In the genomic region with DNA sequence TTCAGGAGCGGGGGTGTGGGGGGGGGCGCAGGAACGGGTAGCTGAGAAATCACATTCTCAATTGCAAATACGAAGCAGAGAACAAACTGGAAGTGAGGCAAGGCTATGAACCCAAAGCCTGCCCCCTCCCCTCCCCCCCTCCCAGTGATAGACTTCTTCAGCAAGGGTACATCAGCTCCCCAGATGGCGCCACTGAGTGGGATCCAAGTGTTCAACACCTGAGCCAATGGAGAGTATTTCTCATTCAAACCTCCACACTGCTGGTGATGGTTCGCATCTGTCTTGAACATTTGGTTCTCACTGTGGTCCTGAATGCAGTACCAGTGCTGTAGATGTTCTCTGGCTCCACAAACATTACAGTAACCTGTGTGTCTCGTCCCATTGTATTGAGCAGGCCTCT, we compare ENCODE assay signal across 19 mouse cellular contexts. TPM values are rescaled to one million over a fixed set of nuclear protein-coding genes. Genes with fewer than 3 reads are reported as not detected.
DNase-seq lines count a peak whose midpoint lies in the region; ATAC-seq and TF ChIP-seq lines count a peak whose summit lies in the region.
"Had no signal": no experiment of that assay in that cellular context is flagged by ENCODE, and none has a peak within 500 bp of the region (broad histone marks: within the 10 kb centered on the region; RNA-seq: fewer than 3 reads in every experiment).

No protein-coding gene starts in this region.

- TF ChIP-seq CTCF in layer of hippocampus, adult 2 months (conservative IDR thresholded peaks at IDR 0.05), result peak; percentile 17
- peak; percentile 26 for TF ChIP-seq CTCF in ES-Bruce4 (IDR thresholded peaks at IDR 0.05; ENCODE audit: low read depth, low read length)
- peak; percentile 7; the same call in 1 of the 2 replicates for TF ChIP-seq CTCF in brain, embryonic 14.5 days (IDR thresholded peaks at IDR 0.05; ENCODE audit: borderline replicate concordance, extremely low read depth, insufficient read depth, insufficient read length)

- no peak overlapping the region for H3K4me2 ChIP-seq in heart, embryonic 14.5 days (ENCODE audit: low read length)
- H3K4me2 ChIP-seq: forebrain, embryonic 15.5 days; limb, embryonic 15.5 days had no signal

- H3K4me3 ChIP-seq in heart, embryonic 14.5 days (ENCODE audit: control insufficient read depth in 1 of 2, insufficient read depth in 1 of 2, low read depth in 1 of 2, low read length in 2 of 2), result no peak overlapping the region
- no peak overlapping the region for H3K4me3 ChIP-seq in layer of hippocampus, adult 2 months
- no peak overlapping the region for H3K4me3 ChIP-seq in ES-Bruce4 (ENCODE audit: low read depth, low read length)
- H3K4me3 ChIP-seq: erythroblast, embryonic 14.5 days; forebrain, embryonic 15.5 days; limb, embryonic 15.5 days; midbrain, embryonic 10.5 days had no signal

- no peaks in the 10 kb centered on the region for H3K9me3 ChIP-seq in heart, embryonic 14.5 days (ENCODE audit: control insufficient read depth, low read length)
- H3K9me3 ChIP-seq in ES-Bruce4 (replicated peaks; ENCODE audit: control insufficient read depth, insufficient read depth, low read length, poor library complexity, severe bottlenecking), result no peaks in the 10 kb centered on the region
- H3K9me3 ChIP-seq: forebrain, embryonic 15.5 days; limb, embryonic 15.5 days; midbrain, embryonic 10.5 days had no signal

- no peak for ATAC-seq in heart, embryonic 14.5 days (ENCODE audit: insufficient number of reproducible peaks, insufficient read depth, low FRiP score, low read depth)
- ATAC-seq: forebrain, embryonic 15.5 days; hindbrain, embryonic 16.5 days had no signal

- no peaks in the 10 kb centered on the region for H3K27me3 ChIP-seq in heart, embryonic 14.5 days (ENCODE audit: control insufficient read depth, insufficient read depth, low read length)
- no peaks in the 10 kb centered on the region; the same call in 1 of the 2 replicates for H3K27me3 ChIP-seq in ES-Bruce4 (ENCODE audit: control insufficient read depth, insufficient read depth, low read length, poor library complexity, severe bottlenecking)
- H3K27me3 ChIP-seq: forebrain, embryonic 15.5 days had no signal

- no peak for DNase-seq in heart, adult 11 months
- DNase-seq in layer of hippocampus, adult 2 months (ENCODE audit: low spot score in 2 of 2), result no peak
- DNase-seq in layer of hippocampus, postnatal 25 days (ENCODE audit: extremely low spot score in 1 of 2, low spot score in 1 of 2), result no peak
- no peak for DNase-seq in brain, embryonic 14.5 days (ENCODE audit: low read depth)
- no peak for DNase-seq in spleen, postnatal 14 days (ENCODE audit: low spot score in 2 of 2)
- DNase-seq: adrenal gland, adult 2 months; cerebellum, adult 11 months; kidney, adult 2 months; kidney, postnatal 36 days; lung, postnatal 36 days; retina, postnatal 1 day had no signal

- no peak for TF ChIP-seq EP300 in ES-Bruce4 (IDR thresholded peaks at IDR 0.05; ENCODE audit: insufficient read depth, low read depth, low read length)

- peak overlapping the region; percentile 86 to 89; a peak in 3 of 4 replicates for H3K27ac ChIP-seq in heart, embryonic 14.5 days (replicated peaks in 1 of 2; ENCODE audit: control insufficient read depth in 1 of 2, insufficient read depth in 1 of 2, low read depth in 2 of 2, low read length in 2 of 2)
- H3K27ac ChIP-seq in layer of hippocampus, adult 2 months, result no peak overlapping the region
- no peak overlapping the region for H3K27ac ChIP-seq in ES-Bruce4 (ENCODE audit: insufficient read depth, low read length)
- H3K27ac ChIP-seq: forebrain, embryonic 15.5 days; limb, embryonic 15.5 days; midbrain, embryonic 10.5 days had no signal

- WGBS in heart, embryonic 14.5 days, result 52% methylated on average over 7 of the region's 7 CpGs

- no peak for TF ChIP-seq POLR2A in ES-Bruce4 (IDR thresholded peaks at IDR 0.05; ENCODE audit: insufficient read depth, low read length)
- no peak for TF ChIP-seq POLR2A in brain, embryonic 14.5 days (IDR thresholded peaks at IDR 0.05; ENCODE audit: borderline replicate concordance, extremely low read depth, insufficient read depth, insufficient read length, poor library complexity, severe bottlenecking)

- H3K4me1 ChIP-seq in heart, embryonic 14.5 days (ENCODE audit: control insufficient read depth in 2 of 2, insufficient read depth in 2 of 2, low read length in 2 of 2), result peaks cover 57 to 70% of the 10 kb centered on the region in 2 experiments
- peaks cover 4% of the 10 kb centered on the region for H3K4me1 ChIP-seq in ES-Bruce4 (ENCODE audit: control insufficient read depth, insufficient read depth, low read length)

- H3K9ac ChIP-seq in heart, embryonic 14.5 days (ENCODE audit: low read length), result no peak overlapping the region
- no peak overlapping the region for H3K9ac ChIP-seq in ES-Bruce4 (ENCODE audit: low read depth, poor library complexity, severe bottlenecking)
- H3K9ac ChIP-seq: forebrain, embryonic 15.5 days; limb, embryonic 15.5 days had no signal

- no peaks in the 10 kb centered on the region for H3K36me3 ChIP-seq in heart, embryonic 14.5 days (ENCODE audit: control insufficient read depth, insufficient read depth, low read length)
- no peaks in the 10 kb centered on the region for H3K36me3 ChIP-seq in ES-Bruce4 (ENCODE audit: control insufficient read depth, insufficient read depth, low read length, poor library complexity, severe bottlenecking)
- H3K36me3 ChIP-seq: forebrain, embryonic 15.5 days; limb, embryonic 15.5 days; midbrain, embryonic 10.5 days had no signal

RNA-seq across cellular contexts. Expression of gene Cdh13, which starts 6.0 kb away (rescaled TPM):
- polyA plus RNA-seq in heart, embryonic 14.5 days (2014; fragmentation: Nextera tagmentation; extraction: Ambion mirVana), result 94.9 and 109 TPM in 2 replicates
- 10 to 100 TPM; 39.3 to 39.9 TPM for total RNA-seq in layer of hippocampus, adult 2 months (2021)
- 10 to 100 TPM; 45.3 to 48.8 TPM for total RNA-seq in layer of hippocampus, postnatal 25 days (2021)
- 2.0 and 2.2 TPM in 2 replicates for polyA plus RNA-seq in ES-Bruce4 (2011; ENCODE audit: insufficient read depth, insufficient read length, low read depth, missing spikeins)
- 34.4 and 58.5 TPM in 2 replicates for polyA plus RNA-seq in brain, embryonic 14.5 days (2012; rRNA removed)
- total RNA-seq: MEL had no signal
- polyA plus RNA-seq: erythroblast, embryonic 14.5 days had no signal

Comparison
In these comparisons a context has a peak if more than half of its experiments do, and no peak if none do; other contexts are left out.
1. H3K27ac ChIP-seq: peak in heart, embryonic 14.5 days (2 of 2); none in layer of hippocampus, adult 2 months (single experiment) and ES-Bruce4 (single experiment).
2. RNA of gene Cdh13, which starts 6.0 kb away (polyA plus RNA-seq): 94.9 to 109 TPM in heart, embryonic 14.5 days and 34.4 to 58.5 TPM in brain, embryonic 14.5 days; 2.0 to 2.2 TPM in ES-Bruce4; every median in the first group is over 10 times any median in the second.
3. Peak in every context shown above with its lines, with median percentiles within 50 percentile points of each other: CTCF ChIP-seq.